Comparison of ENCODE assay signal across 9 mouse cellular contexts in genomic region chr4:133707464-133707863, GRCm38 (mm10). TPM values are rescaled to one million over a fixed set of nuclear protein-coding genes. Genes with fewer than 3 reads are reported as not detected.
A peak's percentile ranks its signal among the peaks of the same experiment; 100 is the strongest.
DNase-seq lines count a peak whose midpoint lies in the region; ATAC-seq and TF ChIP-seq lines count a peak whose summit lies in the region.
"Had no signal": no experiment of that assay in that cellular context is flagged by ENCODE, and none has a peak within 500 bp of the region (broad histone marks: within the 10 kb centered on the region; RNA-seq: fewer than 3 reads in every experiment).

No protein-coding gene starts in this region.

- no peak for TF ChIP-seq POLR2A in olfactory bulb, adult 2 months (IDR thresholded peaks at IDR 0.05; ENCODE audit: insufficient read depth, low read depth, low read length)

- peak overlapping the region; percentile 62 for H3K9ac ChIP-seq in heart, embryonic 13.5 days
- H3K9ac ChIP-seq in lung, postnatal 0 days (replicated peaks; ENCODE audit: low read depth), result no peak overlapping the region
- H3K9ac ChIP-seq in embryonic facial prominence, embryonic 15.5 days, result no peak overlapping the region
- H3K9ac ChIP-seq: forebrain, embryonic 12.5 days had no signal

- peaks cover 70% of the 10 kb centered on the region for H3K36me3 ChIP-seq in heart, embryonic 13.5 days
- H3K36me3 ChIP-seq in lung, postnatal 0 days (ENCODE audit: insufficient read depth, low read length), result no peaks in the 10 kb centered on the region; the same call in 1 of the 2 replicates
- peaks cover 36% of the 10 kb centered on the region for H3K36me3 ChIP-seq in embryonic facial prominence, embryonic 15.5 days

- WGBS in heart, embryonic 13.5 days, result 55% methylated on average over 1 of the region's 1 CpGs
- 28% methylated on average over 1 of the region's 1 CpGs for WGBS in lung, postnatal 0 days
- 40% methylated on average over 1 of the region's 1 CpGs for WGBS in embryonic facial prominence, embryonic 15.5 days
- 26% methylated on average over 1 of the region's 1 CpGs for WGBS in olfactory bulb, adult 2 months

- H3K27me3 ChIP-seq in heart, embryonic 13.5 days (replicated peaks), result no peaks in the 10 kb centered on the region
- H3K27me3 ChIP-seq in lung, postnatal 0 days (replicated peaks; ENCODE audit: insufficient read depth, low read length), result no peaks in the 10 kb centered on the region
- H3K27me3 ChIP-seq in embryonic facial prominence, embryonic 15.5 days, result no peaks in the 10 kb centered on the region
- H3K27me3 ChIP-seq: forebrain, embryonic 12.5 days had no signal

- H3K4me1 ChIP-seq in heart, embryonic 13.5 days, result peaks cover 95% of the 10 kb centered on the region
- peaks cover 15% of the 10 kb centered on the region; the same call in 1 of the 2 replicates for H3K4me1 ChIP-seq in lung, postnatal 0 days (ENCODE audit: insufficient read depth, low read depth, low read length)
- H3K4me1 ChIP-seq in embryonic facial prominence, embryonic 15.5 days, result peaks cover 34% of the 10 kb centered on the region
- peaks cover 6% of the 10 kb centered on the region for H3K4me1 ChIP-seq in olfactory bulb, adult 2 months (ENCODE audit: control insufficient read depth, insufficient read depth, low read length)

- ATAC-seq in heart, embryonic 13.5 days (ENCODE audit: extremely low read depth, insufficient number of reproducible peaks, low FRiP score, low TSS enrichment), result no peak
- no peak for ATAC-seq in lung, postnatal 0 days
- ATAC-seq in embryonic facial prominence, embryonic 15.5 days (ENCODE audit: insufficient number of reproducible peaks, low FRiP score, low TSS enrichment, low read depth), result no peak

- intact Hi-C loops in heart, postnatal 25 days (cut with DNase I), result loop anchor here (2.0 kb wide), 3 partner anchors 21 to 49 kb away; partner anchors contain the start of gene Arid1a

- TF ChIP-seq EP300 in lung, postnatal 0 days (IDR thresholded peaks at IDR 0.05), result no peak

- 0 out of 2 replicates have a peak overlapping the region, but pooled peaks have one; percentile 0 for H3K4me3 ChIP-seq in heart, embryonic 13.5 days
- no peak overlapping the region for H3K4me3 ChIP-seq in lung, postnatal 0 days (ENCODE audit: low read depth, low read length)
- H3K4me3 ChIP-seq in embryonic facial prominence, embryonic 15.5 days (replicated peaks), result no peak overlapping the region
- H3K4me3 ChIP-seq in olfactory bulb, adult 2 months (ENCODE audit: insufficient read depth, low read depth, low read length), result no peak overlapping the region
- H3K4me3 ChIP-seq: forebrain, embryonic 12.5 days had no signal

- no peaks in the 10 kb centered on the region for H3K9me3 ChIP-seq in heart, embryonic 13.5 days
- H3K9me3 ChIP-seq in lung, postnatal 0 days (ENCODE audit: low read length), result no peaks in the 10 kb centered on the region
- H3K9me3 ChIP-seq in embryonic facial prominence, embryonic 15.5 days (replicated peaks), result no peaks in the 10 kb centered on the region
- H3K9me3 ChIP-seq: forebrain, embryonic 12.5 days had no signal

- peak overlapping the region; percentile 89 for H3K27ac ChIP-seq in heart, embryonic 13.5 days (replicated peaks)
- H3K27ac ChIP-seq in lung, postnatal 0 days (ENCODE audit: low read length), result peak overlapping the region; percentile 57
- H3K27ac ChIP-seq in embryonic facial prominence, embryonic 15.5 days (replicated peaks), result peak overlapping the region; percentile 86
- 0 out of 2 replicates have a peak overlapping the region, but pooled peaks have one; percentile 64 for H3K27ac ChIP-seq in olfactory bulb, adult 2 months (ENCODE audit: insufficient read depth, low read depth, low read length)

- no peak for DNase-seq in heart, postnatal 25 days (ENCODE audit: low spot score)
- DNase-seq in lung, postnatal 0 days (ENCODE audit: low spot score), result no peak
- no peak for DNase-seq in lung, postnatal 10 days
- no peak for DNase-seq in ovary, adult 18-20 months (ENCODE audit: low spot score)
- no peak for DNase-seq in right cerebral cortex, adult 18-20 months

- peak overlapping the region; percentile 52 for H3K4me2 ChIP-seq in heart, embryonic 13.5 days
- H3K4me2 ChIP-seq in lung, postnatal 0 days (replicated peaks; ENCODE audit: low read depth, low read length), result 0 out of 2 replicates have a peak overlapping the region, but pooled peaks have one; percentile 17
- no peak overlapping the region for H3K4me2 ChIP-seq in embryonic facial prominence, embryonic 15.5 days (replicated peaks)
- H3K4me2 ChIP-seq: forebrain, embryonic 12.5 days had no signal

- TF ChIP-seq CTCF in lung, postnatal 0 days (IDR thresholded peaks at IDR 0.05), result no peak
- no peak for TF ChIP-seq CTCF in olfactory bulb, adult 2 months (IDR thresholded peaks at IDR 0.05; ENCODE audit: insufficient read depth, low read depth, low read length)

RNA-seq across cellular contexts. Expression of gene Pigv, which starts 35.0 kb away (rescaled TPM):
- 12.8 and 15.7 TPM in 2 replicates for polyA plus RNA-seq in heart, embryonic 13.5 days (2015; fragmentation: Nextera tagmentation; extraction: Ambion mirVana)
- 10 to 100 TPM; 10.6 to 11.2 TPM for total RNA-seq in heart, postnatal 25 days (2021)
- polyA plus RNA-seq in lung, postnatal 0 days (2015; fragmentation: Nextera tagmentation; extraction: Ambion mirVana), result 17.3 and 17.8 TPM in 2 replicates
- 16.2 and 17.6 TPM in 2 replicates for polyA plus RNA-seq in embryonic facial prominence, embryonic 15.5 days (2015; fragmentation: Nextera tagmentation; extraction: Ambion mirVana)
- not detected in 2 replicates for polyA plus RNA-seq in olfactory bulb, adult 2 months (2012; ENCODE audit: insufficient read depth, insufficient read length, low replicate concordance, missing spikeins)

RNA-seq across cellular contexts. Expression of gene Arid1a, which starts 49.1 kb away (rescaled TPM):
- polyA plus RNA-seq in heart, embryonic 13.5 days (2015; fragmentation: Nextera tagmentation; extraction: Ambion mirVana), result 21.1 and 21.2 TPM in 2 replicates
- total RNA-seq in heart, postnatal 25 days (2021), result 10 to 100 TPM; 35.4 to 42.2 TPM
- 13.7 and 18.6 TPM in 2 replicates for polyA plus RNA-seq in lung, postnatal 0 days (2015; fragmentation: Nextera tagmentation; extraction: Ambion mirVana)
- polyA plus RNA-seq in embryonic facial prominence, embryonic 15.5 days (2015; fragmentation: Nextera tagmentation; extraction: Ambion mirVana), result 26.8 and 29.2 TPM in 2 replicates
- 655 TPM in 1 of 2 replicates, not detected in the other for polyA plus RNA-seq in olfactory bulb, adult 2 months (2012; ENCODE audit: insufficient read depth, insufficient read length, low replicate concordance, missing spikeins)

RNA-seq across cellular contexts. Expression of gene Zdhhc18, which starts 57.5 kb away (rescaled TPM):
- polyA plus RNA-seq in heart, embryonic 13.5 days (2015; fragmentation: Nextera tagmentation; extraction: Ambion mirVana), result 1.5 and 1.6 TPM in 2 replicates
- 10 to 100 TPM; 18.7 to 20.1 TPM for total RNA-seq in heart, postnatal 25 days (2021)
- 5.8 and 9.4 TPM in 2 replicates for polyA plus RNA-seq in lung, postnatal 0 days (2015; fragmentation: Nextera tagmentation; extraction: Ambion mirVana)
- 4.6 and 5.4 TPM in 2 replicates for polyA plus RNA-seq in embryonic facial prominence, embryonic 15.5 days (2015; fragmentation: Nextera tagmentation; extraction: Ambion mirVana)
- not detected in 2 replicates for polyA plus RNA-seq in olfactory bulb, adult 2 months (2012; ENCODE audit: insufficient read depth, insufficient read length, low replicate concordance, missing spikeins)

Comparison
In these comparisons a context has a peak if more than half of its experiments do, and no peak if none do; other contexts are left out.
1. RNA of gene Pigv, which starts 35.0 kb away (polyA plus RNA-seq): 17.3 to 17.8 TPM in lung, postnatal 0 days, 16.2 to 17.6 TPM in embryonic facial prominence, embryonic 15.5 days and 12.8 to 15.7 TPM in heart, embryonic 13.5 days; not detected in olfactory bulb, adult 2 months; every median in the first group is over 10 times any median in the second.
2. Peak in every context shown above with its lines, with median percentiles within 50 percentile points of each other: H3K27ac ChIP-seq.